Mouse (Mus musculus): ENCODE measurements around the gene Brca1. TPM values are rescaled to one million over a fixed set of nuclear protein-coding genes. Genes with fewer than 3 reads are reported as not detected.
"Not testable (repeated sequence)": the region's sequence is repeated elsewhere in the genome, so short reads cannot be mapped to it uniquely, and the experiment has no call there.

The Brca1 gene
- polyA plus RNA-seq, 1 experiment: 1.3 TPM

- DNase-seq (ENCODE audit: low read depth, low spot score): no peak
- 71% methylated on average over 5 of the region's 5 CpGs for WGBS
These were observed 77.5 kb downstream of the Brca1 start for GRCm38 (mm10) chr11:101474298-101474697.

GRCm38 (mm10) chr11:101473686-101474085 is 78.1 kb downstream of the Brca1 start:
- WGBS: 72% methylated on average over 1 of the region's 1 CpGs
- DNase-seq (ENCODE audit: low read depth, low spot score): not testable (repeated sequence)

- WGBS: 57% methylated on average over 7 of the region's 7 CpGs
- DNase-seq (ENCODE audit: low read depth, low spot score): no peak
These were observed 79.4 kb downstream of the Brca1 start for GRCm38 (mm10) chr11:101472336-101472735.

GRCm38 (mm10) chr11:101471926-101472325 is 79.8 kb downstream of the Brca1 start:
- no peak for DNase-seq (ENCODE audit: low read depth, low spot score)
- WGBS: 77% methylated on average over 3 of the region's 3 CpGs

- 52% methylated on average over 7 of the region's 7 CpGs for WGBS
- no peak for DNase-seq (ENCODE audit: low read depth, low spot score)
These were observed 81.5 kb downstream of the Brca1 start for GRCm38 (mm10) chr11:101470206-101470605.

GRCm38 (mm10) chr11:101469155-101469554 is 82.6 kb downstream of the Brca1 start:
- no peak for DNase-seq (ENCODE audit: low read depth, low spot score)
- 67% methylated on average over 4 of the region's 4 CpGs for WGBS

- no peak for DNase-seq (ENCODE audit: low read depth, low spot score)
- WGBS: 23% methylated on average over 13 of the region's 13 CpGs
These were observed 83.0 kb downstream of the Brca1 start for GRCm38 (mm10) chr11:101468731-101469130.

GRCm38 (mm10) chr11:101468263-101468688 is 83.5 kb downstream of the Brca1 start:
- DNase-seq (ENCODE audit: low read depth, low spot score): no peak
- WGBS: under 1% methylated on average over 23 of the region's 31 CpGs

- peak; percentile 64 for DNase-seq (ENCODE audit: low read depth, low spot score)
- WGBS: 1% methylated on average over 52 of the region's 54 CpGs
These were observed 84.1 kb downstream of the Brca1 start for GRCm38 (mm10) chr11:101467477-101468262.

- 53% methylated on average over 5 of the region's 5 CpGs for WGBS
- DNase-seq (ENCODE audit: low read depth, low spot score): not testable (repeated sequence)
These were observed 85.2 kb downstream of the Brca1 start for GRCm38 (mm10) chr11:101466552-101466950.

- WGBS: 1% methylated on average over 60 of the region's 60 CpGs
These were observed 85.7 kb downstream of the Brca1 start, which contains the start of gene Vat1 for GRCm38 (mm10) chr11:101465869-101466551. Gene Vat1, minus strand, starts transcription at chr11:101466230.

GRCm38 (mm10) chr11:101465101-101465868 is 86.5 kb downstream of the Brca1 start:
- 1% methylated on average over 51 of the region's 51 CpGs for WGBS
- no peak for DNase-seq (ENCODE audit: low read depth, low spot score)

More at GRCm38 (mm10) chr11:101465869-101466551, 85.7 kb downstream of the Brca1 start, which contains the start of gene Vat1:
- no peak for DNase-seq (ENCODE audit: low read depth, low spot score)

GRCm38 (mm10) chr11:101464211-101465100 is 87.3 kb downstream of the Brca1 start, which contains the start of gene Rnd2:
Gene Rnd2, plus strand, starts transcription at chr11:101464999.
- no peak for DNase-seq (ENCODE audit: low read depth, low spot score)

GRCm38 (mm10) chr11:101462583-101463440 is 88.9 kb downstream of the Brca1 start:
- 26% methylated on average over 13 of the region's 13 CpGs for WGBS
- no peak for DNase-seq (ENCODE audit: low read depth, low spot score)

More at GRCm38 (mm10) chr11:101464211-101465100, 87.3 kb downstream of the Brca1 start, which contains the start of gene Rnd2:
- 7% methylated on average over 12 of the region's 12 CpGs for WGBS

GRCm38 (mm10) chr11:101462141-101462540 is 89.6 kb downstream of the Brca1 start:
- no peak for DNase-seq (ENCODE audit: low read depth, low spot score)
- WGBS: 92% methylated on average over 14 of the region's 14 CpGs

GRCm38 (mm10) chr11:101460321-101460720 is 91.4 kb downstream of the Brca1 start:
- 85% methylated on average over 15 of the region's 15 CpGs for WGBS
- no peak for DNase-seq (ENCODE audit: low read depth, low spot score)

- 76% methylated on average over 6 of the region's 6 CpGs for WGBS
- no peak for DNase-seq (ENCODE audit: low read depth, low spot score)
These were observed 92.0 kb downstream of the Brca1 start for GRCm38 (mm10) chr11:101459716-101460115.

GRCm38 (mm10) chr11:101458217-101458616 is 93.5 kb downstream of the Brca1 start:
- 88% methylated on average over 12 of the region's 12 CpGs for WGBS
- DNase-seq (ENCODE audit: low read depth, low spot score): no peak

Measured in large intestine, adult 2 months (tissue).